Mouse (Mus musculus) ES-Bruce4 (cell line): ENCODE measurements around the gene Celf5. TPM values are rescaled to one million over a fixed set of nuclear protein-coding genes. Genes with fewer than 3 reads are reported as not detected.
"Not testable (repeated sequence)": the region's sequence is repeated elsewhere in the genome, so short reads cannot be mapped to it uniquely, and the experiment has no call there.

Source experiments
- H3K27ac ChIP-seq: 2 replicates; pipeline ENCODE4 v1.5.1; 2012; ENCODE audit warnings: low read length, inconsistent platforms; ENCODE audit not compliant: insufficient read depth
- H3K27me3 ChIP-seq: 2 replicates; pipeline ENCODE4 v1.6.1; 2012; ENCODE audit warnings: mild to moderate bottlenecking, low read length, inconsistent platforms; ENCODE audit not compliant: control insufficient read depth, poor library complexity, insufficient read depth, severe bottlenecking
- H3K36me3 ChIP-seq: 2 replicates; pipeline ENCODE4 v1.6.1; 2012; ENCODE audit warnings: inconsistent platforms, mild to moderate bottlenecking, low read length, moderate library complexity; ENCODE audit not compliant: control insufficient read depth, poor library complexity, insufficient read depth, severe bottlenecking
- H3K4me1 ChIP-seq: one replicate; pipeline ENCODE4 v1.8.1; 2011; ENCODE audit warnings: low read length; ENCODE audit not compliant: control insufficient read depth, insufficient read depth
- H3K4me3 ChIP-seq: 2 replicates; pipeline ENCODE4 v1.5.1; 2011; ENCODE audit warnings: low read depth, mild to moderate bottlenecking, low read length
- H3K9ac ChIP-seq: 2 replicates; pipeline ENCODE4 v1.6.1; 2012; ENCODE audit warnings: low read depth, mild to moderate bottlenecking, inconsistent platforms; ENCODE audit not compliant: poor library complexity, severe bottlenecking
- H3K9me3 ChIP-seq: replicated peaks from 2 replicates; pipeline ENCODE4 v1.6.1; 2012; ENCODE audit warnings: mild to moderate bottlenecking, low read length, inconsistent platforms; ENCODE audit not compliant: control insufficient read depth, poor library complexity, insufficient read depth, severe bottlenecking
- CTCF ChIP-seq: IDR thresholded peaks from one replicate; pipeline ENCODE4 v1.8.1; 2011; ENCODE audit warnings: low read depth, low read length
- EP300 ChIP-seq: IDR thresholded peaks from 2 replicates; pipeline ENCODE4 v1.6.1; 2011; ENCODE audit warnings: low read depth, low read length; ENCODE audit not compliant: insufficient read depth
- POLR2A ChIP-seq: IDR thresholded peaks from one replicate; pipeline ENCODE4 v1.8.1; 2011; ENCODE audit warnings: low read length; ENCODE audit not compliant: insufficient read depth
- polyA plus RNA-seq: library from polyadenylated mRNA; stranded (reverse); fragments of >200 nt; gene quantifications from 2 replicates; pipeline ENCODE4 v1.2.4, GENCODE M21; 2011; ENCODE audit warnings: low read depth; ENCODE audit not compliant: missing spikeins, insufficient read depth, insufficient read length

The Celf5 gene
- polyA plus RNA-seq, 1 experiment = 27.5 TPM

DNA sequence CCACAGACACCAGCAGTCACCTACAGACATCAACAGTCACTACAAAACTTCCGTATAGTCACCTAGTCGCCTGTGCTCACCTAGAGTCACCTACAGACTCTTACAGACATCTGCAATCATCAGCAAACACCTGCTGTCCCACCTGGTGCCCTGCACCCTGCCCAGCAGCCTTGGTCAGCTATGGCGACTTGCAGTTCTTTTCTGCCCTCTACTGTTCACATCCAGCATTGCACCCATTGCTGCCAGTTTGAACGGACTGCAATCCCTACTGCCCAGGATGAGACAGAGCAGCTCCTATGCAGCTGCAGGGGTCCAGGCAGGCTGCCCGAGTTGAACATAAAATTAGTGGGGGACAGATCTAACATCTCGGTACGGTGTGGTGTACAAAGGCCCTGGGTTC is 32.4 kb downstream of the Celf5 start:
- H3K9me3 ChIP-seq = no peaks in the 10 kb centered on the region
- no peak overlapping the region for H3K9ac ChIP-seq
- no peaks in the 10 kb centered on the region for H3K4me1 ChIP-seq
- H3K36me3 ChIP-seq = no peaks in the 10 kb centered on the region
- no peaks in the 10 kb centered on the region for H3K27me3 ChIP-seq
- no peak overlapping the region for H3K4me3 ChIP-seq
- TF ChIP-seq CTCF (peak; percentile 99), EP300 (0 out of 2 replicates have a peak, but pooled peaks have one; percentile 49), POLR2A (no peak)
- no peak overlapping the region for H3K27ac ChIP-seq

DNA sequence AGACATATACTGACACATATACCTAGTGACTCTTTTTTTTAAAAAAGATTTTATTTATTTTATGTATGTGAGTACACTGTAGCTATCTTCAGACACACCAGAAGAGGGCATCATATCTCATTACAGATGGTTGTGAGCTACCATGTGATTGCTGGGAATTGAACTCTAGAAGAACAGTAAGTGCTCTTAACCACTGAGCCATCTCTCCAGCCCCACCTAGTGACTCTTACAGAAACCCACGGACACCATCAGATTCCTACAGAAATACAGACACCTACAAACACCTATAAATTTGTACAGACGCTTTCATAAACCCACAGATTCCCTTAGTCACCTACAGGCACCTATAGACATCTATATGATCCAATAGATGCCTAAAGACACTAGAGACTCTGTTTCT is 37.0 kb downstream of the Celf5 start:
- H3K9me3 ChIP-seq, H3K4me3 ChIP-seq: not testable (repeated sequence)

GRCm38 (mm10) chr10:81441019-81441418 is 41.5 kb downstream of the Celf5 start:
- no peak for TF ChIP-seq EP300
- TF ChIP-seq CTCF = no peak
- no peak for TF ChIP-seq POLR2A
- H3K4me3 ChIP-seq = no peak overlapping the region
- H3K9me3 ChIP-seq = no peaks in the 10 kb centered on the region
- H3K36me3 ChIP-seq = no peaks in the 10 kb centered on the region
- H3K27me3 ChIP-seq = no peaks in the 10 kb centered on the region; the same call in 1 of the 2 replicates
- no peak overlapping the region for H3K27ac ChIP-seq
- no peaks in the 10 kb centered on the region for H3K4me1 ChIP-seq
- no peak overlapping the region for H3K9ac ChIP-seq

More for the DNA sequence above, 37.0 kb downstream of the Celf5 start:
- not testable (repeated sequence) for H3K27me3 ChIP-seq, H3K9ac ChIP-seq, H3K4me1 ChIP-seq, H3K27ac ChIP-seq, H3K36me3 ChIP-seq

DNA sequence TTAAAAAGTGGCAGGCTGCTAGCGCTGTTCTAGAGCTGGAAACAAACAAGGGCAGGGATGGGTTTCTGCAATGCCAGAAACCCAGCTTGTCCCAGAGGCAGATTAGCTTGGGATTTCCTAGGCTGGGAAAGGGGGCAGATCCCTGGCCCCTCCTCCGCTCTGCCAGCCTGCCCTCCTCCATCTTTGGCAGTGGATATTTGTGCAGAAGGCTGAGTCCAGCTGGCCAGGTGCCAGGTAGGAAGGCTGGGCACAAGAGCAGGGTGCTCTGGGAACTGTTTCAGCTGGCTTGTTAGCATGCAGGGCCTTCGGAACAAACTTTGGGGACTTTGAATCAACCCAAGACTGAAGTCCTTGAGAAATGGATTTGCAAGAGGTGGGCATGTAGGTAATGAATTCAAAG is 47.1 kb downstream of the Celf5 start:
- H3K9me3 ChIP-seq = no peaks in the 10 kb centered on the region
- TF ChIP-seq POLR2A (no peak), EP300 (no peak), CTCF (no peak)
- no peak overlapping the region for H3K27ac ChIP-seq
- no peak overlapping the region for H3K4me3 ChIP-seq
- H3K4me1 ChIP-seq = peaks cover 4% of the 10 kb centered on the region
- no peak overlapping the region for H3K9ac ChIP-seq
- H3K36me3 ChIP-seq = no peaks in the 10 kb centered on the region
- no peaks in the 10 kb centered on the region; the same call in 1 of the 2 replicates for H3K27me3 ChIP-seq

DNA sequence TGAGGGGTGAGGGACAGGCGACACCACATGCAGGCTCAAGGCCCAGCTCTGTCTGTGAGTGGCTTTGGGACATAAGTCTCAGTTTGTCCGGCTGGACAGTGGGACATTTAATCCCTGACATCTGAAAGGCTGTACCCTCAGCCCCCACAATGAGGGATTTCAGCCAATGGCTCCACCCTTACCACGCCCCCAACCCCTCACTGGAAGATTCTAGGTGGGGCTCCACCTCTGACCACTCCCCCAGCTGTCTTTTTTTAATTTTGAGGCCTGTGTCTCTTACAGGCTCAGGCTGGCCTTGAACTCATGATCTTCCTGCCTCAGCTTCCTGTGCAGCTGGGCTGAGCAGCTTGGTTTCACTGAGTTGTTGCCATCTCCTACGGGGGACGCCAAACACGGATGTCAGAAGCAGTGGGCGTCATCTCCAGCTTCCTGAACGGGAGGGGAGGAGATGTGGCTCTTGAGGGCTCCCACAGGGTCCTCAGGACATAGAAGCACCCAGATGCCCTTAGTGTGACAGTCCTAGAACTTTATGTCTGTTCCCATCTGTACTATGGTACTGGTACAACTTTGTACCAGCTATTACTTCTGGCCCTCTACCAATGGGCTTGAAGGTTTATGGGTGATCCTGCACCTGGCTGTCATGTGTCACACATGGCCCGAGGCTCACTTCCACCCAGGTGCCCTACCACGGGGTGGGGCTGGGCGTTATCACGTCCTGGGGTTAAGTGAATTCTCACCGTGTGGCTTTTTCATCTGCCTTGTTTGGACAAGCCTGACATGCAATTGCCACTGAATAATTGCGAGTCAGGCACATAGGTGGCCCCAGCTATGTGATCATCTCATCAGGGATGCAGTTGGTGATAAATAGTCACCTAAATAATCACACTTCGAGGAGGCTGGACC is 47.9 kb downstream of the Celf5 start:
- TF ChIP-seq CTCF (no peak), EP300 (no peak), POLR2A (no peak)
- Histone ChIP-seq H3K4me3 (no peak overlapping the region), H3K9ac (no peak overlapping the region), H3K36me3 (no peaks in the 10 kb centered on the region), H3K9me3 (no peaks in the 10 kb centered on the region), H3K4me1 (peaks cover 4% of the 10 kb centered on the region), H3K27ac (no peak overlapping the region), H3K27me3 (no peaks in the 10 kb centered on the region)

DNA sequence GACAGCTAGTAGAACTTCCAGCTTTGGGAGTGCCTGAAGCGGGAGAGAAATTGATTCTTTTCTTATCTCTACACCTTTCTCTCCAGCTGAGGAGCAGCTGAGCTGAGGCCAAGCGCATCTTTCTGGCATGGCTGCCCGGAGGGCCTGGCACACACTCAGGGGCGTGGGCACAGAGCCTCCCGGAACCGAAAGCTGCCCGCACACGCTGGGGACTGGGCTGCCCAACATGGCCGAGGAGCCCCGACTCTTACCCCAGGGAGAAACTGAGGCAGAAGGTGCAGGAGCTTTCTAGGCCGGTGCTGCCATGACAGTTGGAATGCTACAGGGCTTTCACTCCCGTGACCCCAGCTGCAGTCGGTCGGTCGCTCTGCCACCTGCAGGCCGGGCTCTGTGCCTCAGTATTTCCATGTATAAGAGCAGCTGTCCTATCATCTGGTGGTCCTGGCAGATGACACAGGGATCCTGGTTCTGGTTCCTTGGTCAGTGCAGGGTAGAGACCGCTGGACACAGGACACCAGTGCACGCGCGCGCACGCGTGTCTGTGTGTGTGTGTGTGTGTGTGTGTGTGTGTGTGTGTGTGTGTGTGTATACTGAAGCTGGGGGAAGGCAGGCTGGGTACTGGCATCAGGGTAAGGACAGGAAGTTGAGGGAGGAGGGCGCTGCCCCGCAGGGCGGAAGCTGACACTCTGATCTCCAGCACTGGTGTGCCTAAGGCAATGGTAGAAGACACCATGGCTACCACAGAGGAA is 48.8 kb downstream of the Celf5 start:
- Histone ChIP-seq H3K27me3 (no peaks in the 10 kb centered on the region), H3K4me3 (no peak overlapping the region), H3K9ac (no peak overlapping the region), H3K4me1 (peaks cover 4% of the 10 kb centered on the region), H3K27ac (no peak overlapping the region), H3K9me3 (no peaks in the 10 kb centered on the region), H3K36me3 (no peaks in the 10 kb centered on the region)
- TF ChIP-seq POLR2A = no peak
- TF ChIP-seq CTCF = no peak
- no peak for TF ChIP-seq EP300
